Mouse (Mus musculus) heart, embryonic 15.5 days (tissue): ENCODE results near the gene Ctf1. TPM values are rescaled to one million over a fixed set of nuclear protein-coding genes. Genes with fewer than 3 reads are reported as not detected.
A peak's percentile ranks its signal among the peaks of the same experiment; 100 is the strongest.

Experiments used
- ATAC-seq: fragments of 200-750 bp; cut with Nextera tagmentation; replicated peaks from 2 replicates; pipeline ENCODE4 v1.8.0; 2017; ENCODE audit warnings: low read depth, moderate TSS enrichment; ENCODE audit not compliant: insufficient number of reproducible peaks, insufficient read depth, low FRiP score
- H3K27ac ChIP-seq: fragments of 300-500 bp; sonication (generic); 2 replicates; pipeline ENCODE4 v1.5.1; 2015; ENCODE audit warnings: mild to moderate bottlenecking, inconsistent platforms
- H3K27me3 ChIP-seq: fragments of 300-500 bp; sonication (generic); 2 replicates; pipeline ENCODE4 v1.6.1; 2015; ENCODE audit warnings: inconsistent platforms
- H3K36me3 ChIP-seq: fragments of 300-500 bp; sonication (generic); 2 replicates; pipeline ENCODE4 v1.6.1; 2015; ENCODE audit warnings: mild to moderate bottlenecking, inconsistent platforms
- H3K4me1 ChIP-seq: fragments of 300-500 bp; sonication (generic); replicated peaks from 2 replicates; pipeline ENCODE4 v1.6.1; 2015; ENCODE audit warnings: inconsistent platforms
- H3K4me2 ChIP-seq: fragments of 300-500 bp; sonication (generic); 2 replicates; pipeline ENCODE4 v1.6.1; 2015; ENCODE audit warnings: inconsistent platforms, mild to moderate bottlenecking, moderate library complexity
- H3K4me3 ChIP-seq: fragments of 300-500 bp; sonication (generic); 2 replicates; pipeline ENCODE4 v1.5.1; 2015; ENCODE audit warnings: mild to moderate bottlenecking, inconsistent platforms
- H3K9ac ChIP-seq: fragments of 300-500 bp; sonication (generic); 2 replicates; pipeline ENCODE4 v1.6.1; 2015; ENCODE audit warnings: mild to moderate bottlenecking, inconsistent platforms
- H3K9me3 ChIP-seq: fragments of 300-500 bp; sonication (generic); replicated peaks from 2 replicates; pipeline ENCODE4 v1.6.1; 2016; ENCODE audit warnings: inconsistent platforms
- WGBS: fragments of 180-500 bp; shearing (Covaris S2); methylation state at CpG from one replicate; pipeline ENCODE4 v1.1.7; 2015; ENCODE audit warnings: mixed read lengths; 5-methylcytosine and 5-hydroxymethylcytosine counted together
- polyA plus RNA-seq: library from polyadenylated mRNA; unstranded; fragments of >200 nt; fragmentation: Nextera tagmentation; extraction: Ambion mirVana; gene quantifications from 2 replicates; pipeline ENCODE4 v1.2.1, GENCODE M21; 2015

The Ctf1 gene
- polyA plus RNA-seq, 1 experiment from 2014 or later, result 4.7 TPM

DNA sequence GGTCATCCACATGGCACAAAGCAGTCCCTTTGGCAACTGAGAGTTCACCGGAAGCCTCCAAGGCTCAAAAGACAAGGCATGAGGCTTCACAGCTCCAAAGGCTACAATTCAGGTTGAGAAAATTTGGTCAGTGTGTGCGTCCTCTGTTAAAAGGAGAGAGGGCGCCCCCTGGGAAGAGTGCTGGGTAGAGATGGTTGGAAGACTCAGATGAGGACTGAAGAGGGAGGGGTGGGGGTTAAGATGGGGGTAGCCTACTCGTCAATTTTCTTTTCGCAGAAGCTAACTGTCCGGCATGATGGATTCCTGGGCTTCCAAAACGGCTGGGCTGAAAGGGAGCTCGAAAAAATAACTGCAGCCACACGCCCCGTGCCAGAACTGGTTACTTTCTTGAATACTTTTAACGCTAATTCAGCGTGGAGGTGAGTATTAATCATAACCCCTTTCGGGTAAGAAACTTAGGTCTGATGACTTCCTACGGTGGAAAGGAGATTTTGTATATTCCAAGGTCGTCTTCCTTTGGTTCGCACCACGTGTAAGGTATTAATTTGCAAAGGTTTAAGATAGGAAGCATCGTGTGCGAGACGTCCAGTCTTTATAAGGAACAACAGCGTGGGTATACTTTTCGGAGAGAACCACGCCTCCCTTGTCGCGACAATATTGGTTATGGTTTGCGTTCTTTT, 32.0 kb downstream of the Ctf1 start, which contains the start of gene Fbxl19:
Gene Fbxl19 (plus strand): TSS at position 178 of the 680 bp plus-strand sequence.
- Histone ChIP-seq H3K36me3 (peaks cover 9% of the 10 kb centered on the region), H3K4me2 (peak within 1 kb of the TSS; percentile 99), H3K9ac (peak within 1 kb of the TSS; percentile 81), H3K4me3 (peak within 1 kb of the TSS; percentile 82), H3K9me3 (no peaks in the 10 kb centered on the region), H3K27ac (peak within 1 kb of the TSS; percentile 90), H3K27me3 (no peaks in the 10 kb centered on the region), H3K4me1 (peaks cover 17% of the 10 kb centered on the region; the same call in 1 of the 2 replicates)
- WGBS, result under 1% methylated on average over 26 of the region's 26 CpGs
- ATAC-seq, result no peak

DNA sequence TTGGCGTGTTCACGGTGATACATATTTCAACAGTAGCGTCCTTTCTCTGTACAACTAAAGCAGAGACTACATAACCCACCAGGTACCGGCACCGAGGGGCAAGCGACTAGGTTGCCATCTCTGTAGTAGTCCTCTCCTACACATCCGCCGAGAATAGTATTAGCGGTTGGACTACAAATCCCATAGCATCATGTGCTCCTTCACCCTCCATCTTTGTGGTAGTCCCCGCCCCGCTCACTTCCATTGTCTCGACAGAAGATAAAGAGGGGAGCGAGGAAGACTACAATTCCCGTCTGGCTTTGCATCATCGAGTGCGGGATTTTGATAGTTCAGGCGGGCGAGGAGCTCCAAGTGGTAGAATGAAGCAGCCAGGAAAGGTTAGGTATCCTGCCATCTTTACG, 32.7 kb downstream of the Ctf1 start:
- ATAC-seq, result peak; percentile 80
- under 1% methylated on average over 19 of the region's 19 CpGs for WGBS
- H3K27me3 ChIP-seq, result no peaks in the 10 kb centered on the region
- H3K27ac ChIP-seq, result peak overlapping the region; percentile 90
- H3K4me2 ChIP-seq, result peak overlapping the region; percentile 99
- peak overlapping the region; percentile 81 for H3K9ac ChIP-seq
- H3K4me1 ChIP-seq, result peaks cover 17% of the 10 kb centered on the region; the same call in 1 of the 2 replicates
- H3K4me3 ChIP-seq, result peak overlapping the region; percentile 82
- H3K36me3 ChIP-seq, result peaks cover 16% of the 10 kb centered on the region
- no peaks in the 10 kb centered on the region for H3K9me3 ChIP-seq

DNA sequence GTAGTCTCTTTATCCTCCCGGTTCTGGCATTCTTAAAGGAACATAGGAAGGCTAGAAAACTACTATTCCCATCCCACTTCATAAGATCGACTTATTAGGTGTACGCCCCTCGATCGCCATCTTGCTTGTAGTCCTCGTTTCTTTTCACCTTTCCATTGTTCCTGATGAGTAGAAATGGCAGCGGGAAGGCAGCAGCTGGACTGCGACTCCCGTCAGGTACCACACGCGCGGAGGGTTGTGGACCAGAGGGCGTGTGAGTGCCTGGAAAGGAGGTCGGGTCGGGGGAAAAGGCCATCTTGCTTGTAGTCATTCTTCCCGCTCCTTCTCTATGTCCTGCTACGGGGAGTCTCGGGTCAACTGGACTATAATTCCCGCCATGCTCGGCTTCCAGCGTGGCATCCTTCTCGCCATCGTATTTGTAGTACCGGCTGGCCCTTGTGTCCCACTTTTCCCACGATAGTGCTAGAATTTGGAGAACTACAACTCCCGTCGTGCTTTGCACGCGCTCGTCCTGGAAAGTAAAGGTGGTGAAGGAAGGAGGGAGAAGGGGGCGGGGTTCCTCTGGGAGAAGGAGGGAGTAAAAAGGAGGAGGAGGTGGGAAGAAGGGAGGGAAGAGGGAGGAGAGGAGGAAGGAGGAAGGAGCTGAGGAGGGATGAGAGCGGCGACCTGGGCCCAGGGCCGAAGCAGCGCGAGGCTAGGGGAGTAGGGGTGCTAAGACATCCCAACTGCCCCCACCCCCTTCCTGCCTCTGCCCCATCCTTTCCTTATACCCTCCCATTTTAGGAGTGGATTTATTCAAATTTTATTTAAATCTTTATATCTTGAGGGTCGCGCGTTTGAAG, 33.3 kb downstream of the Ctf1 start:
- H3K9ac ChIP-seq, result peak overlapping the region; percentile 81
- peak overlapping the region; percentile 99 for H3K4me2 ChIP-seq
- no peaks in the 10 kb centered on the region for H3K9me3 ChIP-seq
- H3K4me1 ChIP-seq, result peaks cover 17% of the 10 kb centered on the region; the same call in 1 of the 2 replicates
- ATAC-seq, result peak; percentile 84
- peaks cover 22% of the 10 kb centered on the region for H3K36me3 ChIP-seq
- H3K27ac ChIP-seq, result peak overlapping the region; percentile 90
- under 1% methylated on average over 39 of the region's 39 CpGs for WGBS
- H3K27me3 ChIP-seq, result no peaks in the 10 kb centered on the region
- H3K4me3 ChIP-seq, result peak overlapping the region; percentile 82

DNA sequence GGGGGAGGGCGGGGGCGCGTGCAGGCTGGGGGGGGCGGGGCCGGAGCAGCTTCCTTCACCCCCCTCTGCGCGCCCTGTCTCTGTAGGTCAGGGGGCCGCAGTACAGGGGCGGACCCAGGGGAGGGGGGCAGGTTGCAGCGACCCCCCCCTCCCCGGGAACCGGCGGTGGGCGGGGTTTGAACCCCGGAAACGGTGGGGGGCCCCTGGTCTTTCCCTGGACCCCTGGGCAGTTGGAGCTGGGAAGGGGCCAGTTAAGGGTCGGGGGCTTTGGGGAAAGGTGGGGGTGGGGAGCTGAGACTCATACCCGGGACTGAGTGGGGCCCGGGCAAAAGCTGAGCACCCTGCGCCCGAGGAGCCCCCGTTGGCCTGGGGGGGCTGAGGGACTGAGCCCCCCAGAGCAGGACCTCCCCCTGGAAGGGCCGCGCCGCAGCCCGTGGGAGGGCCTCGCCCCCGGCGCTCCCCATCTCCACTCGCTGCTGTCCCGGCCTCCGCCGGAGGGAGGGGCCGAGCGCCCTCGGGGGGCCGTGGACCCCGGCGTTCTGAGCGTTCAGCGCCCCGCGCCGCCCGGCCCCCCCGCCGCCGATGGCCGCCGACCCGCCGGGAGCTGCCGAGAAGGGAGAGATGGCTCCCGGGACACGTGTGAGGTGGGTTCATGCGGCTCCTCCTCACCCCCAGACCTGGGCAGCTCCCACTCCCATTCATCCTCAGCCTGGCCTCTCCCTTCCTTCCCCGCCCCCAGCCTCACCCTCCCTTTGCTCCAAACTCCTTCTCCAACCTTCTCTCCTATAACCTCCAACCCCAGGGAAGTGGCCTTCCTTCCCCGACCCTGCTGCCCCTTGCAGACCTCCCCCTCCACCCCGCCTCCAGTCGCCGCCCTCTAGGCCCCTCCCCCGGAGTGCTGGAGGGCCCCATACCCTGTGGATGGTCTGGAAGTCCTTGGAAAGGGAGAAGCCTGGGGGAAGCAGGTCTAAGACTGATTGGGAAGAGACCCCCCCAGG, 34.3 kb downstream of the Ctf1 start:
- under 1% methylated on average over 36 of the region's 62 CpGs for WGBS
- Histone ChIP-seq H3K9ac (peak overlapping the region; percentile 81), H3K27me3 (no peaks in the 10 kb centered on the region), H3K9me3 (no peaks in the 10 kb centered on the region), H3K4me2 (peak overlapping the region; percentile 99), H3K4me3 (peak overlapping the region; percentile 82), H3K4me1 (peaks cover 17% of the 10 kb centered on the region; the same call in 1 of the 2 replicates), H3K36me3 (peaks cover 31% of the 10 kb centered on the region), H3K27ac (peak overlapping the region; percentile 90)
- peak; percentile 8 for ATAC-seq

DNA sequence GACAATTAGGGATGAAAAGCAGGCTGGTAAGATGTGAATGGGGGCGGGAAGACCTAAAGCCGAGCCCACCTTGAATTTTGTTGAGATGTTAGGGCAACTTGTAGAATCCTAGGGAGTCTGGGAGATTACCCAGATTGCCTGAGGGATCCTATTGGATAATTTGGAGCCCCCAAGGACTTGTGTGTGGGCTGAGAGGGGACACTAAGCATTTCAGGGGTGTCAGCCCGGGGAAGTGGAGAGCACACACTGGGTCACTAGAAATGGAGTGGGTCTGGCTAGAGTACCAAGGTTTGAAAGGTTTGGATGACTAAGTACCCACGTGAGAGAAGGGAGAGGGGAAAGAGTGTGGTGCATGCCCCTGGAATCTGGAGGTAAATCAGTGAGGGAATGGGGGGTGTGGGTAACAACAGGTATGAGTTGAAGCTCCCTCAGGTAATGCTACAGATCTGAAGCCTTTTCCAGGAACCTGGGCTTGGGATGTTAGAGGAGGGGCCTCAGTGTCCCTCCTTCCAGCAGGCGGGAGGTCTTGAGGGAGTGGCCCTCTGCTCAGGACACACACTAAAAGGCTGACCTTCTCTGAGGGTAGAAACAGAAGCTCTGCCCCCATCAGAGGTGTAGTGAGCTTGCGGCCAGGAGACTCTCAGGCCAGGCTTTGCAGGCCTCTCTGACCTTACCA, 35.2 kb downstream of the Ctf1 start:
- Histone ChIP-seq H3K9me3 (no peaks in the 10 kb centered on the region), H3K4me2 (peak overlapping the region; percentile 99), H3K27ac (no peak overlapping the region), H3K9ac (peak overlapping the region; percentile 81; the same call in 1 of the 2 replicates), H3K4me3 (peak overlapping the region; percentile 82), H3K4me1 (peaks cover 17% of the 10 kb centered on the region; the same call in 1 of the 2 replicates), H3K27me3 (no peaks in the 10 kb centered on the region), H3K36me3 (peaks cover 38% of the 10 kb centered on the region)
- WGBS, result 53% methylated on average over 6 of the region's 6 CpGs
- no peak for ATAC-seq

- H3K4me2 ChIP-seq, result no peak overlapping the region; the same call in 1 of the 2 replicates
- H3K4me3 ChIP-seq, result no peak overlapping the region
- H3K9me3 ChIP-seq, result no peaks in the 10 kb centered on the region
- H3K36me3 ChIP-seq, result peaks cover 43% of the 10 kb centered on the region
- H3K4me1 ChIP-seq, result peaks cover 17% of the 10 kb centered on the region; the same call in 1 of the 2 replicates
- WGBS, result 92% methylated on average over 28 of the region's 28 CpGs
- no peak for ATAC-seq
- H3K27me3 ChIP-seq, result no peaks in the 10 kb centered on the region
- no peak overlapping the region for H3K9ac ChIP-seq
- no peak overlapping the region for H3K27ac ChIP-seq
Measured at GRCm38 (mm10) chr7:127748235-127748560, 35.7 kb downstream of the Ctf1 start.

GRCm38 (mm10) chr7:127750131-127751127, 37.9 kb downstream of the Ctf1 start:
- Histone ChIP-seq H3K4me3 (no peak overlapping the region), H3K27ac (no peak overlapping the region), H3K4me2 (no peak overlapping the region), H3K27me3 (no peaks in the 10 kb centered on the region), H3K9me3 (no peaks in the 10 kb centered on the region), H3K4me1 (peaks cover 13% of the 10 kb centered on the region; the same call in 1 of the 2 replicates), H3K9ac (no peak overlapping the region), H3K36me3 (peaks cover 51% of the 10 kb centered on the region)
- 85% methylated on average over 19 of the region's 19 CpGs for WGBS
- ATAC-seq, result no peak

GRCm38 (mm10) chr7:127751619-127752018, 39.1 kb downstream of the Ctf1 start:
- H3K9ac ChIP-seq, result no peak overlapping the region
- H3K27ac ChIP-seq, result no peak overlapping the region
- H3K27me3 ChIP-seq, result no peaks in the 10 kb centered on the region
- WGBS, result 89% methylated on average over 5 of the region's 5 CpGs
- peaks cover 13% of the 10 kb centered on the region; the same call in 1 of the 2 replicates for H3K4me1 ChIP-seq
- H3K4me2 ChIP-seq, result no peak overlapping the region
- ATAC-seq, result no peak
- H3K4me3 ChIP-seq, result no peak overlapping the region
- H3K9me3 ChIP-seq, result no peaks in the 10 kb centered on the region
- peaks cover 55% of the 10 kb centered on the region for H3K36me3 ChIP-seq

DNA sequence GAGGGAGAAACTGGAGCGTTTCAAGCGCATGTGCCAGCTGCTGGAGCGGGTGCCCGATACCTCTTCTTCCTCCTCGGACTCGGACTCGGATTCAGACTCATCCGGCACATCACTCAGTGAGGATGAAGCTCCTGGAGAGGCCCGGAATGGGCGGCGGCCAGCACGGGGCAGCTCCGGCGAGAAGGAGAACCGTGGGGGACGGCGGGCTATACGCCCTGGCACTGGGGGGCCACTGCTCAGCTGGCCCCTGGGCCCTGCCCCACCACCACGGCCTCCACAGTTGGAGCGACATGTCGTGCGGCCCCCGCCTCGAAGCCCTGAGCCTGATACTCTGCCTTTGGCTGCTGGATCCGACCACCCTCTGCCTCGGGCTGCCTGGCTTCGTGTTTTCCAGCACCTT, 39.5 kb downstream of the Ctf1 start:
- peaks cover 59% of the 10 kb centered on the region for H3K36me3 ChIP-seq
- H3K4me3 ChIP-seq, result no peak overlapping the region
- H3K4me1 ChIP-seq, result peaks cover 8% of the 10 kb centered on the region; the same call in 1 of the 2 replicates
- H3K27me3 ChIP-seq, result no peaks in the 10 kb centered on the region
- no peak overlapping the region for H3K9ac ChIP-seq
- no peaks in the 10 kb centered on the region for H3K9me3 ChIP-seq
- no peak overlapping the region for H3K27ac ChIP-seq
- ATAC-seq, result no peak
- WGBS, result 93% methylated on average over 27 of the region's 27 CpGs
- H3K4me2 ChIP-seq, result no peak overlapping the region
